Mouse (Mus musculus): ENCODE measurements around the gene Olfr1449. TPM values are rescaled to one million over a fixed set of nuclear protein-coding genes. Genes with fewer than 3 reads are reported as not detected.
"Not testable (repeated sequence)": the region's sequence is repeated elsewhere in the genome, so short reads cannot be mapped to it uniquely, and the experiment has no call there.

The Olfr1449 gene
- not detected in 2 replicates for polyA plus RNA-seq (2015; fragmentation: Nextera tagmentation; extraction: Ambion mirVana)

- no peaks in the 10 kb centered on the region for H3K27me3 ChIP-seq
- no peak for ATAC-seq (ENCODE audit: insufficient number of reproducible peaks, low FRiP score, low TSS enrichment, low read depth)
- no peak within 1 kb of the TSS for H3K9ac ChIP-seq
- H3K4me2 ChIP-seq, result no peak within 1 kb of the TSS
- no peak within 1 kb of the TSS for H3K4me3 ChIP-seq
- H3K9me3 ChIP-seq, result no peaks in the 10 kb centered on the region
- H3K27ac ChIP-seq, result no peak within 1 kb of the TSS
- H3K36me3 ChIP-seq, result no peaks in the 10 kb centered on the region
- H3K4me1 ChIP-seq, result no peaks in the 10 kb centered on the region
These were observed at the start of gene Olfr1449 for GRCm38 (mm10) chr19:12930540-12930939. Gene Olfr1449 (plus strand): TSS chr19:12930840.

DNA sequence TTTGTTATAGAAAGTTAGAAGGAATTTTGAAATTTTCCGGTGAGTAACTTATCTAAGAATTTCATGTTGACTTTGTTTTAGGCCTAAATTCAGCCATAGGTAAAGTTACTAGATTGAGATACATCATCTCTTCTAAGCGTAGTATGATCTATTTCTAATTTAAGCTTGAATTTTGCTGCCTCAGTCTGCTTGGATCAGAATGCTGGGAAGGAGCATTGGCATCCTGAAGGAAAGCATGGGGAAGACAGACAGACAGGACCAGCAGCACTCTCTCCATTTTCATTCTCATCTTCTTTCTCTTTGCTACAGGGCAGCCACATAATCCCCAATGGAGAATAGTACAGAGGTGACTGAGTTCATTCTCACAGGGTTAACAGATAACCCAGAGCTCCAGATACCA, 47.1 kb upstream of the Olfr1449 start, which contains the start of gene Olfr1445:
Olfr1445 (plus strand) TSS at position 301 of the 400 bp plus-strand sequence.
- ATAC-seq (ENCODE audit: insufficient number of reproducible peaks, low FRiP score, low TSS enrichment, low read depth), result no peak
- 84% methylated on average over 2 of the region's 2 CpGs for WGBS
- no peak within 1 kb of the TSS for H3K4me3 ChIP-seq
- no peaks in the 10 kb centered on the region for H3K36me3 ChIP-seq
- H3K27ac ChIP-seq, result no peak within 1 kb of the TSS
- no peak within 1 kb of the TSS for H3K9ac ChIP-seq
- no peaks in the 10 kb centered on the region for H3K9me3 ChIP-seq
- H3K4me1 ChIP-seq, result no peaks in the 10 kb centered on the region
- H3K4me2 ChIP-seq, result no peak within 1 kb of the TSS
- H3K27me3 ChIP-seq, result no peaks in the 10 kb centered on the region

- Histone ChIP-seq H3K36me3 (no peaks in the 10 kb centered on the region), H3K27me3 (no peaks in the 10 kb centered on the region), H3K9ac (no peak within 1 kb of the TSS), H3K4me3 (no peak within 1 kb of the TSS), H3K9me3 (no peaks in the 10 kb centered on the region), H3K27ac (no peak within 1 kb of the TSS), H3K4me2 (no peak within 1 kb of the TSS), H3K4me1 (no peaks in the 10 kb centered on the region)
- 69% methylated on average over 1 of the region's 1 CpGs for WGBS
- no peak for ATAC-seq (ENCODE audit: insufficient number of reproducible peaks, low FRiP score, low TSS enrichment, low read depth)
These were observed 37.2 kb upstream of the Olfr1449 start, which contains the start of gene Olfr1446 for GRCm38 (mm10) chr19:12893424-12893823. Gene Olfr1446 (minus strand): TSS chr19:12893524.

- 94% methylated on average over 1 of the region's 1 CpGs for WGBS
- Histone ChIP-seq H3K4me1 (no peaks in the 10 kb centered on the region), H3K9me3 (no peaks in the 10 kb centered on the region), H3K4me2 (no peak within 1 kb of the TSS), H3K4me3 (no peak within 1 kb of the TSS), H3K27ac (no peak within 1 kb of the TSS), H3K27me3 (no peaks in the 10 kb centered on the region), H3K36me3 (no peaks in the 10 kb centered on the region), H3K9ac (no peak within 1 kb of the TSS)
- ATAC-seq (ENCODE audit: insufficient number of reproducible peaks, low FRiP score, low TSS enrichment, low read depth), result no peak
These were observed 27.0 kb upstream of the Olfr1449 start, which contains the start of gene Olfr1447 for GRCm38 (mm10) chr19:12903643-12904042. Gene Olfr1447 (minus strand): TSS chr19:12903743.

- H3K9me3 ChIP-seq, result no peaks in the 10 kb centered on the region
- no peak within 1 kb of the TSS for H3K4me3 ChIP-seq
- no peak within 1 kb of the TSS for H3K27ac ChIP-seq
- no peak within 1 kb of the TSS for H3K4me2 ChIP-seq
- no peaks in the 10 kb centered on the region for H3K36me3 ChIP-seq
- H3K27me3 ChIP-seq, result no peaks in the 10 kb centered on the region
- 73% methylated on average over 1 of the region's 1 CpGs for WGBS
- ATAC-seq (ENCODE audit: insufficient number of reproducible peaks, low FRiP score, low TSS enrichment, low read depth), result no peak
- H3K9ac ChIP-seq, result no peak within 1 kb of the TSS
- no peaks in the 10 kb centered on the region for H3K4me1 ChIP-seq
These were observed 6.3 kb upstream of the Olfr1449 start, which contains the start of gene Olfr1448 for GRCm38 (mm10) chr19:12924319-12924718. Gene Olfr1448 (minus strand): TSS chr19:12924419.

- no peak within 1 kb of the TSS for H3K27ac ChIP-seq
- 80% methylated on average over 1 of the region's 1 CpGs for WGBS
- ATAC-seq (ENCODE audit: insufficient number of reproducible peaks, low FRiP score, low TSS enrichment, low read depth), result no peak
- peaks cover 5% of the 10 kb centered on the region; the same call in 1 of the 2 replicates for H3K9me3 ChIP-seq
- no peaks in the 10 kb centered on the region for H3K36me3 ChIP-seq
- H3K4me3 ChIP-seq, result no peak within 1 kb of the TSS
- H3K4me2 ChIP-seq, result no peak within 1 kb of the TSS
- no peak within 1 kb of the TSS for H3K9ac ChIP-seq
- no peaks in the 10 kb centered on the region for H3K27me3 ChIP-seq
- H3K4me1 ChIP-seq, result no peaks in the 10 kb centered on the region
These were observed 19.3 kb downstream of the Olfr1449 start, which contains the start of gene Olfr1450 for GRCm38 (mm10) chr19:12949958-12950357. Gene Olfr1450 (plus strand): TSS chr19:12950258.

- not testable (repeated sequence) for H3K27me3 ChIP-seq; ATAC-seq (ENCODE audit: insufficient number of reproducible peaks, low FRiP score, low TSS enrichment, low read depth); H3K27ac ChIP-seq; H3K36me3 ChIP-seq; H3K4me2 ChIP-seq; H3K4me1 ChIP-seq; H3K4me3 ChIP-seq; H3K9ac ChIP-seq; H3K9me3 ChIP-seq
- 83% methylated on average over 5 of the region's 5 CpGs for WGBS
These were observed 39.4 kb downstream of the Olfr1449 start for GRCm38 (mm10) chr19:12970082-12970481.

Other genes with a start within 250 kb of the Olfr1449 start
- not detected in 2 replicates for gene Keg1, start 235.1 kb upstream of the Olfr1449 start, polyA plus RNA-seq (2015; fragmentation: Nextera tagmentation; extraction: Ambion mirVana)
- gene Cntf, start 165.2 kb upstream of the Olfr1449 start, polyA plus RNA-seq (2015; fragmentation: Nextera tagmentation; extraction: Ambion mirVana), result 0.48 and 0.87 TPM in 2 replicates
- 11.2 and 13.8 TPM in 2 replicates for gene Zfp91, start 134.7 kb upstream of the Olfr1449 start, polyA plus RNA-seq (2015; fragmentation: Nextera tagmentation; extraction: Ambion mirVana)
- gene Lpxn, start 134.6 kb upstream of the Olfr1449 start, polyA plus RNA-seq (2015; fragmentation: Nextera tagmentation; extraction: Ambion mirVana), result 6.0 and 6.3 TPM in 2 replicates
- not detected in 2 replicates for gene Gm5244, start 84.2 kb upstream of the Olfr1449 start, polyA plus RNA-seq (2015; fragmentation: Nextera tagmentation; extraction: Ambion mirVana)
- not detected in 2 replicates for gene Olfr1444, start 73.6 kb upstream of the Olfr1449 start, polyA plus RNA-seq (2015; fragmentation: Nextera tagmentation; extraction: Ambion mirVana)
- not detected in 2 replicates for gene Olfr1445, start 47.0 kb upstream of the Olfr1449 start, polyA plus RNA-seq (2015; fragmentation: Nextera tagmentation; extraction: Ambion mirVana)
- gene Olfr1446, start 37.3 kb upstream of the Olfr1449 start, polyA plus RNA-seq (2015; fragmentation: Nextera tagmentation; extraction: Ambion mirVana), result not detected in 2 replicates
- gene Olfr1447, start 27.1 kb upstream of the Olfr1449 start, polyA plus RNA-seq (2015; fragmentation: Nextera tagmentation; extraction: Ambion mirVana), result not detected in 2 replicates
- not detected in 2 replicates for gene Olfr1448, start 6.4 kb upstream of the Olfr1449 start, polyA plus RNA-seq (2015; fragmentation: Nextera tagmentation; extraction: Ambion mirVana)
- not detected in 2 replicates for gene Olfr1450, start 19.4 kb downstream of the Olfr1449 start, polyA plus RNA-seq (2015; fragmentation: Nextera tagmentation; extraction: Ambion mirVana)
- not detected in 2 replicates for gene Olfr1451, start 64.2 kb downstream of the Olfr1449 start, polyA plus RNA-seq (2015; fragmentation: Nextera tagmentation; extraction: Ambion mirVana)
- not detected in 2 replicates for gene Olfr1453, start 97.5 kb downstream of the Olfr1449 start, polyA plus RNA-seq (2015; fragmentation: Nextera tagmentation; extraction: Ambion mirVana)
- gene Olfr1454, start 129.8 kb downstream of the Olfr1449 start, polyA plus RNA-seq (2015; fragmentation: Nextera tagmentation; extraction: Ambion mirVana), result not detected in 2 replicates
- not detected in 2 replicates for gene Olfr1457, start 167.1 kb downstream of the Olfr1449 start, polyA plus RNA-seq (2015; fragmentation: Nextera tagmentation; extraction: Ambion mirVana)
- gene Olfr1458, start 175.9 kb downstream of the Olfr1449 start, polyA plus RNA-seq (2015; fragmentation: Nextera tagmentation; extraction: Ambion mirVana), result not detected in 2 replicates
- gene Olfr1459, start 218.7 kb downstream of the Olfr1449 start, polyA plus RNA-seq (2015; fragmentation: Nextera tagmentation; extraction: Ambion mirVana), result not detected in 2 replicates
- not detected in 2 replicates for gene Olfr1461, start 232.2 kb downstream of the Olfr1449 start, polyA plus RNA-seq (2015; fragmentation: Nextera tagmentation; extraction: Ambion mirVana)

Measured in limb, embryonic 15.5 days (tissue).